Mouse (Mus musculus) olfactory bulb, adult 2 months (tissue): ENCODE measurements around the gene Olfr1034. TPM values are rescaled to one million over a fixed set of nuclear protein-coding genes. Genes with fewer than 3 reads are reported as not detected.
A peak's percentile ranks its signal among the peaks of the same experiment; 100 is the strongest.
"Not testable (repeated sequence)": the region's sequence is repeated elsewhere in the genome, so short reads cannot be mapped to it uniquely, and the experiment has no call there.

Experiments used
- H3K27ac ChIP-seq: fragments of 200-500 bp; 2 replicates; pipeline ENCODE4 v1.5.1; 2012; ENCODE audit warnings: low read depth, low read length; ENCODE audit not compliant: insufficient read depth
- H3K4me1 ChIP-seq: fragments of 200-500 bp; 2 replicates; pipeline ENCODE4 v1.6.1; 2012; ENCODE audit warnings: low read length; ENCODE audit not compliant: control insufficient read depth, insufficient read depth
- H3K4me3 ChIP-seq: fragments of 200-500 bp; 2 replicates; pipeline ENCODE4 v1.5.1; 2012; ENCODE audit warnings: mild to moderate bottlenecking, low read depth, low read length, moderate library complexity; ENCODE audit not compliant: insufficient read depth
- CTCF ChIP-seq: fragments of 200-500 bp; IDR thresholded peaks from 2 replicates; pipeline ENCODE4 v1.5.1; 2012; ENCODE audit warnings: low read depth, mild to moderate bottlenecking, low read length, moderate library complexity; ENCODE audit not compliant: insufficient read depth
- POLR2A ChIP-seq: fragments of 200-500 bp; IDR thresholded peaks from 2 replicates; pipeline ENCODE4 v1.6.1; 2012; ENCODE audit warnings: mild to moderate bottlenecking, low read depth, low read length, moderate library complexity; ENCODE audit not compliant: insufficient read depth
- WGBS: fragments of 180-500 bp; shearing (Covaris S2); methylation state at CpG from one replicate; pipeline ENCODE4 v1.1.7; 2018; 5-methylcytosine and 5-hydroxymethylcytosine counted together
- polyA plus RNA-seq: library from polyadenylated mRNA; stranded (reverse); fragments of >200 nt; gene quantifications from 2 replicates; pipeline ENCODE4 v1.2.4, GENCODE M21; 2012; ENCODE audit warnings: low replicate concordance; ENCODE audit not compliant: missing spikeins, insufficient read depth, insufficient read length

Olfr1034 gene
- not detected in 2 replicates for polyA plus RNA-seq

DNA sequence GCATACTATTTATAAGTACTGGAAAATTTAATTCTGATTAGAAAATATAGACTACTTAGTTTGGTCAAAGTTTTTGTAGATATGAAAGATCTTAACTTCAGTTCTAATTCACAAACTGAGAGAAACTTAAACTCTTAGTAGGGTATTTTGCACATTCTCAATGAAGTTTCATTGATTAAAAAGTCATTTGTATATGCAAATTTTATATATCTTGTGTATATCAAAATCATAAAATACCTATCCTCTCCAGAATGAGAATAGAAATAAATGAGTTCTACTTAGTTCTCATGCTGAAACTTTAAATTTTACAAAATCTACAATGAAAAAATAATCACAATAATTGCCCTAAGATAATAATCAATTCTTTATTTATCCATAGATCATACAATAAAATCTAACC lies at the start of gene Olfr1034:
TSS of gene Olfr1034 (plus strand) at position 301 of the 400 bp plus-strand sequence.
- Histone ChIP-seq H3K27ac (no peak within 1 kb of the TSS), H3K4me3 (no peak within 1 kb of the TSS), H3K4me1 (no peaks in the 10 kb centered on the region)
- TF ChIP-seq CTCF (no peak), POLR2A (no peak)

DNA sequence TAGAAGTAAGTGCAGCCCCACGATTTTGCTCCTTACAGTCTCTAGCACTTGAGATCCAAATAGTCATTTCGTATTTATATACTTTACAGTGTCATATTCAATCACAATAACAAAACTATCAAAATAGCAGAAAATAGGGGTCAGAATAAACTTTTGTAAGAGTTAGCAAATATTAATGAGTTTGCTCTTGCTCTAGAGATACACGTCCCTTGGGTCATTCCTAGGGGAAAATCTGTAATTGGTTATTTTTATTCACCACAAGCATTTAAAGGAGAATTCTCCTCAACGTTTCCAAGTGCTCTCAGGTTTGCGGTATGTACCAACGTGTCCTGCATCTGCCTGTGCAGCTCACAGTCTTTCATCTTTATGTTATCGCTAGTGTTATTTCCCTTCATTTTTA lies 40.4 kb upstream of the Olfr1034 start, which contains the start of gene Olfr1032:
TSS of gene Olfr1032 (plus strand) at position 301 of the 400 bp plus-strand sequence.
- Histone ChIP-seq H3K27ac (no peak within 1 kb of the TSS), H3K4me3 (no peak within 1 kb of the TSS), H3K4me1 (no peaks in the 10 kb centered on the region)
- no peak for TF ChIP-seq POLR2A
- no peak for TF ChIP-seq CTCF
- 85% methylated on average over 7 of the region's 7 CpGs for WGBS

DNA sequence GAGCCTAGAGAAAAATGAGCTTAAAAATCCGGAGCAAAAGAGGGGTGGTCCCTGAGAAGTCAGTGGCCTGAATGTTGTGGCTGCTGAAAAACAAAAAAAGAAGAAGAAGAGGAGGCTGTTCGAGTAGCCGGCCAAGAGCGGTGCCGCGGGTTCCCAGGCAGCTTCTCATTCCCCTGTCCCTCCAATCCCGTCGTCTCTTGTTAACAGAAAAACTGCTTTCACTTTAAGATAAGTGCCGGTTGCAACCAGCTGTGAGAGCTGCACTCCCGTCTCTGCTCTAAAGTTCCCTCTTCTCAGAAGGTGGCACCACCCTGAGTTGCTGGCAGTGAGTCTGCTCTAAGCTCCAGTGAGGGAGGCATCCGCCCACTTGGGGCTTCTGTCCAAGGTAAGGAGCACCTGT lies 25.3 kb upstream of the Olfr1034 start, which contains the start of gene Olfr1033:
TSS of gene Olfr1033 (plus strand) at position 228 of the 400 bp plus-strand sequence.
- not testable (repeated sequence) for H3K27ac ChIP-seq, H3K4me1 ChIP-seq
- WGBS: 3% methylated on average over 11 of the region's 11 CpGs
- peak within 1 kb of the TSS; percentile 44 for H3K4me3 ChIP-seq

DNA sequence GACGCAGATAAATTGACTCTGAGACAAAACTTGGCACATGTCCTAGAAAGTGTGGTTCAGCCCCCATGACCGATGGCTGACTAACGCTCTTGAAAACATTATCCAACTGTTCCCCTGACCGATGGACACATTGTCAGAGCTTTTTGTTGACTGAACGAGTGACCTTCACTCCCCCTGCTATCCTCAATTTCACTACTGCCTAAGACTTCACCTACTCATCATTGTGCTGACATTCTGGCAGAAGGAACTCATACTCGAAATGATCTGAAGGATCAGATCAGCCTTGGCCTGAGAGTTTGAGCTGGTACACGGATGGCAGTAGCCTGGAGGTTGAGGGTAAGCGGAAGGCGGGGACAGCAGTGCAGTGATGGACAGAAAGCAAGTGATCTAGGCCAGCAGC lies 24.1 kb upstream of the Olfr1034 start:
- not testable (repeated sequence) for H3K27ac ChIP-seq
- 69% methylated on average over 7 of the region's 9 CpGs for WGBS

DNA sequence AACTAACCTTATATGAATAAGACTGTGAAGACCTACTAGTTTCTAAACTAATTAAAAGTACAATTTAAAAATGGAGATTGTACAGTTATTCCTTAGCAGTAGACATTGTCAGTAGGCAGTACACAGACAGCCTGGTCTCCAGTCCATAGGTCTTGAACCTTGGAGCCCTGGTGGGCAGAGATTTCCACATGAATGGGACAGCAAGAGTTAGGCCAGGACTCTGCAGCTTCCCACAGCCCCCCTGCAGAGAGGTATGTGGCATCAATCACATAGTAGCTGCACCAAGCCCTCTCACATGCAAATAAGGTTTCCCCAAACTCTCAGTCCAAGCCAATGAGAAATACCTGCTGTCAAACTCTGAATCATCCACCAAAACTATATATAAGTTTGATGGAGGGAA lies 5.1 kb downstream of the Olfr1034 start:
- H3K4me3 ChIP-seq, H3K27ac ChIP-seq, H3K4me1 ChIP-seq: not testable (repeated sequence)

More for the DNA sequence above, 24.1 kb upstream of the Olfr1034 start:
- not testable (repeated sequence) for H3K4me1 ChIP-seq, H3K4me3 ChIP-seq

DNA sequence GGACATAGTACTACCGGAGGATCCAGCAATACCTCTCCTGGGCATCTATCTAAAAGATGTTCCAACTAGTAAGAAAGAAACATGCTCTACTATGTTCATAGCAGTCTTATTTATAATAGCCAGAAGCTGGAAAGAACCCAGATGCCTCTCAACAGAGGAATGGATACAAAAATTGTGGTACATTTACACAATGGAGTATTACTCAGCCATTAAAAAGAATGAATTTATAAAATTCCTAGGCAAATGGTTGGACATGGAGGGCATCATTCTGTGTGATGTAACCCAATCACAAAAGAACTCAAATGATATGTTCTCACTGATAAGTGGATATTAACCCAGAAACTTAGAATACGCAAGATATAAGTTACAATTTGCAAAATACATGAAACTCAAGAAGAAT lies 18.1 kb downstream of the Olfr1034 start:
- 94% methylated on average over 2 of the region's 2 CpGs for WGBS
- H3K4me3 ChIP-seq, H3K4me1 ChIP-seq, H3K27ac ChIP-seq: not testable (repeated sequence)

DNA sequence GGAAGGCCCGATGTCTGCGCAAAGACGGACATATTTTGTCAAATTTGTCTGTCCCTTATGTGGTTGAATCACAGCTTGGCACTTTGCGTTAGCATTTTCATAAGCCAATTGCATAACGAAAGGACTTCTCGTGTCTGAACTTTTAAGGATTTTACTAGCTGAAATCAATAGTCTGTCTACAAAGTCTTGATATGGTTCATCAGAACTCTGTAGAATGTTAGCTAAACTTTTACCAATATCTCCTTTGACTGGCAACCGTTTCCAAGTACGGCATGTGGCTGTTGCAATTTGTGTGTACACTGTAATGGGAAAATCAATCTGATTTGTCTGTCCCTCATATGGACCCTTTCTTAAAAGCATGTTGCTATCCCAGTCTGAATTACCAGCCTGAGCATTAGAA lies 24.5 kb downstream of the Olfr1034 start:
- Histone ChIP-seq H3K4me1 (no peaks in the 10 kb centered on the region), H3K4me3 (no peak overlapping the region), H3K27ac (no peak overlapping the region)
- TF ChIP-seq CTCF (no peak), POLR2A (no peak)
- WGBS: 96% methylated on average over 8 of the region's 8 CpGs

DNA sequence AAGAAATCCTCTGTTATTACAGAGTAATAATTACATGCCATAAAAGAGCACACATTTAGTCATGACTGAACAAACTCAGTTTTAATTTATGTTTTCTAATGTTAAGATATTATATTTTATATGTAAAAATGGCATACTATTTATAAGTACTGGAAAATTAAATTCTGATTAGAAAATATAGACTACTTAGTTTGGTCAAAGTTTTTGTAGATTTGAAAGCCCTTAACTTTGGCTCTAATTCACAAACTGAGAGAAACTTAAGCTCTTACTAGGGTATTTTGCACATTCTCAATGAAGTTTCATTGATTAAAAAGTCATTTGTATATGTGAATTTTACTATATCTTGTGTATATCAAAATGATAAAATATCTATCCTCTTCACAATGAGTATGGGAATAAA lies 28.0 kb downstream of the Olfr1034 start, which contains the start of gene Olfr1036:
TSS of gene Olfr1036 (plus strand) at position 301 of the 400 bp plus-strand sequence.
- H3K4me1 ChIP-seq, H3K27ac ChIP-seq, H3K4me3 ChIP-seq: not testable (repeated sequence)

DNA sequence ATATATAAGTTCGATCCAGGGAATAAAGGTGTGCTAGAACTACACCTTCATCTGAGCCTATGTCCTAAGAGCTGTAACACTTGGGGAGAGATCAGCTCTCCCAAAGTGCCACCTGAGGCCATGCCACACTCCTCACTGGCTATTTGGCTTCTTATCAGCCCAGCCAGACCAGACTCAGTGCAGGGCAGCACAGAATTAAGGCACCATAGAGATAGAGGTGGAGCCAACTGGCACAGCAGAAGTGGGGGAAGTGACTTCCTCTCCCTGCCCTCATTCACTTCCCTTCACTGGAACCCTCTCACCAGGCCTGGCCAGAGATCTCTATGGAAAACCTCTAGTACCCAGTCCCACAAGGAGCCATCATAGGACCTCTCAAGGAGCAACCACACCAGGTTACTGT lies 34.8 kb downstream of the Olfr1034 start:
- not testable (repeated sequence) for H3K27ac ChIP-seq, H3K4me1 ChIP-seq, H3K4me3 ChIP-seq
- WGBS: 89% methylated on average over 1 of the region's 1 CpGs

DNA sequence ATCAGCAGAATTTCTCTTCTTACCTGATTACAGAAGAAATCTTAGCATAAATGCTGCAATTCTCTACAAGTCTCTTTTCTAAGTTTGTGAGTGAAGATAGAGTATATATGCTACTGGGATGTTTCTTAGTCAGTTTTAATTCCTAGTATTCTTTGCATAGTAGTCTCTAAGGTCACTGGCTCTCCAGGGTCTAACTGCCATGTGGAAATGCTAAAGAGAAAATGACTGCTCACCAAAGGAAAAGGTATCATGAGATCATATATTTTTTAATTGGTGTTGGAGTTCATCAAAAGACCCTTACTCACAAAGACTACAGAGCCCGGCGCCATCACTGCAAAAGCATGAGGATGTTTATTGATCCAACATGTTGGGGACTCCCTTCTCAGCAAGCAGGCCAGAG lies 41.6 kb downstream of the Olfr1034 start, which contains the start of gene Olfr1037:
TSS of gene Olfr1037 (minus strand) at position 101 of the 400 bp plus-strand sequence.
- H3K4me1 ChIP-seq: no peaks in the 10 kb centered on the region
- H3K4me3 ChIP-seq: no peak within 1 kb of the TSS
- H3K27ac ChIP-seq: no peak within 1 kb of the TSS
- WGBS: 88% methylated on average over 2 of the region's 2 CpGs
- no peak for TF ChIP-seq CTCF
- no peak for TF ChIP-seq POLR2A

Other genes starting within 250 kb of the Olfr1034 start
- not detected in 2 replicates for gene Olfr1016, start 243.3 kb upstream of the Olfr1034 start, polyA plus RNA-seq
- not detected in 2 replicates for gene Olfr1018, start 227.4 kb upstream of the Olfr1034 start, polyA plus RNA-seq
- gene Olfr1019, start 200.4 kb upstream of the Olfr1034 start, polyA plus RNA-seq: not detected in 2 replicates
- gene Olfr1020, start 198.8 kb upstream of the Olfr1034 start, polyA plus RNA-seq: not detected in 2 replicates
- not detected in 2 replicates for gene Olfr1022, start 177.3 kb upstream of the Olfr1034 start, polyA plus RNA-seq
- gene Olfr1023, start 160.2 kb upstream of the Olfr1034 start, polyA plus RNA-seq: not detected in 2 replicates
- not detected in 2 replicates for gene Olfr1024, start 140.8 kb upstream of the Olfr1034 start, polyA plus RNA-seq
- gene Olfr1025-ps1, start 130.7 kb upstream of the Olfr1034 start, polyA plus RNA-seq: not detected in 2 replicates
- not detected in 2 replicates for gene Olfr1026, start 124.3 kb upstream of the Olfr1034 start, polyA plus RNA-seq
- not detected in 2 replicates for gene Olfr1028, start 95.4 kb upstream of the Olfr1034 start, polyA plus RNA-seq
- not detected in 2 replicates for gene Olfr1029, start 72.0 kb upstream of the Olfr1034 start, polyA plus RNA-seq
- not detected in 2 replicates for gene Olfr1030, start 66.6 kb upstream of the Olfr1034 start, polyA plus RNA-seq
- not detected in 2 replicates for gene Olfr1031, start 55.6 kb upstream of the Olfr1034 start, polyA plus RNA-seq
- gene Olfr1032, start 40.3 kb upstream of the Olfr1034 start, polyA plus RNA-seq: not detected in 2 replicates
- not detected in 2 replicates for gene Olfr1033, start 25.2 kb upstream of the Olfr1034 start, polyA plus RNA-seq
- gene Olfr1036, start 28.1 kb downstream of the Olfr1034 start, polyA plus RNA-seq: not detected in 2 replicates
- not detected in 2 replicates for gene Olfr1037, start 41.5 kb downstream of the Olfr1034 start, polyA plus RNA-seq
- not detected in 2 replicates for gene Olfr1039, start 90.1 kb downstream of the Olfr1034 start, polyA plus RNA-seq
- gene Olfr1040, start 100.9 kb downstream of the Olfr1034 start, polyA plus RNA-seq: not detected in 2 replicates
- not detected in 2 replicates for gene Olfr1042, start 116.0 kb downstream of the Olfr1034 start, polyA plus RNA-seq
- not detected in 2 replicates for gene Olfr1043, start 121.7 kb downstream of the Olfr1034 start, polyA plus RNA-seq
- gene Olfr1044, start 132.0 kb downstream of the Olfr1034 start, polyA plus RNA-seq: not detected in 2 replicates
- gene Olfr52, start 139.8 kb downstream of the Olfr1034 start, polyA plus RNA-seq: not detected in 2 replicates
- not detected in 2 replicates for gene Olfr1045, start 157.1 kb downstream of the Olfr1034 start, polyA plus RNA-seq
- not detected in 2 replicates for gene Olfr1046, start 173.5 kb downstream of the Olfr1034 start, polyA plus RNA-seq
- gene Olfr1047, start 185.5 kb downstream of the Olfr1034 start, polyA plus RNA-seq: not detected in 2 replicates
- gene Olfr1048, start 194.4 kb downstream of the Olfr1034 start, polyA plus RNA-seq: not detected in 2 replicates
- not detected in 2 replicates for gene Olfr1049, start 212.5 kb downstream of the Olfr1034 start, polyA plus RNA-seq
- not detected in 2 replicates for gene Olfr1051, start 233.2 kb downstream of the Olfr1034 start, polyA plus RNA-seq
- gene Olfr1052, start 246.6 kb downstream of the Olfr1034 start, polyA plus RNA-seq: not detected in 2 replicates